Mouse (Mus musculus): ENCODE measurements around the gene Gm45140. TPM values are rescaled to one million over a fixed set of nuclear protein-coding genes. Genes with fewer than 3 reads are reported as not detected.

Gm45140 gene
- polyA plus RNA-seq (2012; rRNA removed), result 3.8 and 5.9 TPM in 2 replicates

GRCm38 (mm10) chr6:87835695-87836094 lies at the start of gene Gm45140:
Gm45140 (minus strand) TSS chr6:87835795.
- DNase-seq (ENCODE audit: extremely low spot score in 1 of 2, low spot score in 1 of 2), result no peak

- peak; percentile 90 for DNase-seq (ENCODE audit: extremely low spot score in 1 of 2, low spot score in 1 of 2)
Observed at GRCm38 (mm10) chr6:87882816-87883215, 47.2 kb upstream of the Gm45140 start.

GRCm38 (mm10) chr6:87882221-87882620 lies 46.6 kb upstream of the Gm45140 start:
- DNase-seq (ENCODE audit: extremely low spot score in 1 of 2, low spot score in 1 of 2), result no peak

GRCm38 (mm10) chr6:87879628-87880027 lies 44.0 kb upstream of the Gm45140 start:
- DNase-seq (ENCODE audit: extremely low spot score in 1 of 2, low spot score in 1 of 2), result no peak

GRCm38 (mm10) chr6:87879010-87879409 lies 43.4 kb upstream of the Gm45140 start:
- DNase-seq (ENCODE audit: extremely low spot score in 1 of 2, low spot score in 1 of 2), result no peak

GRCm38 (mm10) chr6:87876068-87876643 lies 40.6 kb upstream of the Gm45140 start:
- no peak for DNase-seq (ENCODE audit: extremely low spot score in 1 of 2, low spot score in 1 of 2)

- DNase-seq (ENCODE audit: extremely low spot score in 1 of 2, low spot score in 1 of 2), result no peak
Observed at GRCm38 (mm10) chr6:87875562-87875961, 40.0 kb upstream of the Gm45140 start.

GRCm38 (mm10) chr6:87875083-87875482 lies 39.5 kb upstream of the Gm45140 start:
- no peak for DNase-seq (ENCODE audit: extremely low spot score in 1 of 2, low spot score in 1 of 2)

GRCm38 (mm10) chr6:87873963-87874362 lies 38.4 kb upstream of the Gm45140 start:
- no peak for DNase-seq (ENCODE audit: extremely low spot score in 1 of 2, low spot score in 1 of 2)

GRCm38 (mm10) chr6:87873104-87873503 lies 37.5 kb upstream of the Gm45140 start:
- DNase-seq (ENCODE audit: extremely low spot score in 1 of 2, low spot score in 1 of 2), result no peak

GRCm38 (mm10) chr6:87871240-87871639 lies 35.6 kb upstream of the Gm45140 start:
- DNase-seq (ENCODE audit: extremely low spot score in 1 of 2, low spot score in 1 of 2), result no peak

- DNase-seq (ENCODE audit: extremely low spot score in 1 of 2, low spot score in 1 of 2), result no peak
Observed at GRCm38 (mm10) chr6:87870440-87870839, 34.8 kb upstream of the Gm45140 start.

GRCm38 (mm10) chr6:87868871-87869506 lies 33.4 kb upstream of the Gm45140 start:
- peak in 1 of 2 experiments; percentile 51 for DNase-seq (ENCODE audit: extremely low spot score in 1 of 2, low spot score in 1 of 2)

GRCm38 (mm10) chr6:87867256-87867655 lies 31.7 kb upstream of the Gm45140 start:
- DNase-seq (ENCODE audit: extremely low spot score in 1 of 2, low spot score in 1 of 2), result peak in 1 of 2 experiments; percentile 16

GRCm38 (mm10) chr6:87866211-87866610 lies 30.6 kb upstream of the Gm45140 start:
- no peak for DNase-seq (ENCODE audit: extremely low spot score in 1 of 2, low spot score in 1 of 2)

GRCm38 (mm10) chr6:87857071-87857470 lies 21.5 kb upstream of the Gm45140 start:
- DNase-seq (ENCODE audit: extremely low spot score in 1 of 2, low spot score in 1 of 2), result peak in 1 of 2 experiments; percentile 71

- DNase-seq (ENCODE audit: extremely low spot score in 1 of 2, low spot score in 1 of 2), result no peak
Observed at GRCm38 (mm10) chr6:87853446-87853845, 17.9 kb upstream of the Gm45140 start.

GRCm38 (mm10) chr6:87851871-87852270 lies 16.3 kb upstream of the Gm45140 start:
- DNase-seq (ENCODE audit: extremely low spot score in 1 of 2, low spot score in 1 of 2), result no peak

GRCm38 (mm10) chr6:87850900-87851614 lies 15.5 kb upstream of the Gm45140 start, which contains the start of gene Cnbp:
Cnbp (minus strand) TSS chr6:87851106.
- peak; percentile 91 to 98 for DNase-seq (ENCODE audit: extremely low spot score in 1 of 2, low spot score in 1 of 2)

- peak in 1 of 2 experiments; percentile 32 for DNase-seq (ENCODE audit: extremely low spot score in 1 of 2, low spot score in 1 of 2)
Observed at GRCm38 (mm10) chr6:87850155-87850899, 14.7 kb upstream of the Gm45140 start.

- no peak for DNase-seq (ENCODE audit: extremely low spot score in 1 of 2, low spot score in 1 of 2)
Observed at GRCm38 (mm10) chr6:87849780-87850154, 14.2 kb upstream of the Gm45140 start.

All from frontal cortex, adult 2 months (tissue).